Mouse (Mus musculus): Measurements from ENCODE around the gene Ebf1.

GRCm38 (mm10) chr11:44764988-44765387 lies 147.9 kb downstream of the Ebf1 start:
- TF ChIP-seq POLR2A (IDR thresholded peaks at IDR 0.05; ENCODE audit: insufficient read length, low read depth) (no peak), MYOD1 (IDR thresholded peaks at IDR 0.05; ENCODE audit: control insufficient read depth in 1 of 3, insufficient read length in 2 of 3, low read depth in 2 of 3) (no peak), MAX (IDR thresholded peaks at IDR 0.05; ENCODE audit: low read depth) (no peak), USF1 (IDR thresholded peaks at IDR 0.05; ENCODE audit: low read depth) (no peak), POLR2AphosphoS2 (IDR thresholded peaks at IDR 0.05; ENCODE audit: insufficient read length, low read depth) (no peak)

Measured in myocyte (in vitro differentiated cells).